Mouse (Mus musculus): ENCODE data around the gene Srp54c.
A peak's percentile ranks its signal among the peaks of the same experiment; 100 is the strongest.
"Not testable (repeated sequence)": the region's sequence is repeated elsewhere in the genome, so short reads cannot be mapped to it uniquely, and the experiment has no call there.

Gene Srp54c

GRCm38 (mm10) chr12:55229626-55230519 lies at the start of gene Srp54c:
Gene Srp54c (plus strand): TSS chr12:55230168.
- DNase-seq (ENCODE audit: low spot score in 2 of 2): not testable (repeated sequence)

- not testable (repeated sequence) for DNase-seq (ENCODE audit: low spot score in 2 of 2)
Measured at GRCm38 (mm10) chr12:55187686-55188085, 42.3 kb upstream of the Srp54c start.

- not testable (repeated sequence) for DNase-seq (ENCODE audit: low spot score in 2 of 2)
Measured at GRCm38 (mm10) chr12:55189127-55189526, 40.8 kb upstream of the Srp54c start.

- DNase-seq (ENCODE audit: low spot score in 2 of 2): not testable (repeated sequence)
Measured at GRCm38 (mm10) chr12:55199306-55199705, 30.7 kb upstream of the Srp54c start, which contains the start of gene 1700047I17Rik2. Gene 1700047I17Rik2 (plus strand): TSS chr12:55199592.

GRCm38 (mm10) chr12:55199799-55200198 lies 30.2 kb upstream of the Srp54c start:
- not testable (repeated sequence) for DNase-seq (ENCODE audit: low spot score in 2 of 2)

- not testable (repeated sequence) for DNase-seq (ENCODE audit: low spot score in 2 of 2)
Measured at GRCm38 (mm10) chr12:55212944-55213343, 17.0 kb upstream of the Srp54c start.

GRCm38 (mm10) chr12:55230520-55230861 lies 523 bp downstream of the Srp54c start:
- not testable (repeated sequence) for DNase-seq (ENCODE audit: low spot score in 2 of 2)

- DNase-seq (ENCODE audit: low spot score in 2 of 2): not testable (repeated sequence)
Measured at GRCm38 (mm10) chr12:55242243-55242642, 12.3 kb downstream of the Srp54c start.

GRCm38 (mm10) chr12:55261950-55262349 lies 32.0 kb downstream of the Srp54c start:
- not testable (repeated sequence) for DNase-seq (ENCODE audit: low spot score in 2 of 2)

GRCm38 (mm10) chr12:55263385-55263784 lies 33.4 kb downstream of the Srp54c start:
- DNase-seq (ENCODE audit: low spot score in 2 of 2): not testable (repeated sequence)

GRCm38 (mm10) chr12:55272243-55272642 lies 42.3 kb downstream of the Srp54c start:
- no peak for DNase-seq (ENCODE audit: low spot score in 2 of 2)

- not testable (repeated sequence) for DNase-seq (ENCODE audit: low spot score in 2 of 2)
Measured at GRCm38 (mm10) chr12:55277583-55277982, 47.6 kb downstream of the Srp54c start.

- no peak for DNase-seq (ENCODE audit: low spot score in 2 of 2)
Measured at GRCm38 (mm10) chr12:55298112-55298511, 68.1 kb downstream of the Srp54c start.

GRCm38 (mm10) chr12:55299336-55299735 lies 69.4 kb downstream of the Srp54c start, which contains the start of gene 1110008L16Rik:
Gene 1110008L16Rik (plus strand): TSS chr12:55299577.
- DNase-seq (ENCODE audit: low spot score in 2 of 2): no peak

- no peak for DNase-seq (ENCODE audit: low spot score in 2 of 2)
Measured at GRCm38 (mm10) chr12:55300820-55301351, 70.9 kb downstream of the Srp54c start.

- no peak for DNase-seq (ENCODE audit: low spot score in 2 of 2)
Measured at GRCm38 (mm10) chr12:55301472-55302300, 71.7 kb downstream of the Srp54c start.

GRCm38 (mm10) chr12:55302485-55303441 lies 72.8 kb downstream of the Srp54c start, which contains the start of gene Ppp2r3c:
Gene Ppp2r3c (minus strand): TSS chr12:55302998.
- DNase-seq (ENCODE audit: low spot score in 2 of 2): peak; percentile 76 to 83

GRCm38 (mm10) chr12:55306371-55306770 lies 76.4 kb downstream of the Srp54c start:
- DNase-seq (ENCODE audit: low spot score in 2 of 2): no peak

GRCm38 (mm10) chr12:55307566-55307965 lies 77.6 kb downstream of the Srp54c start:
- no peak for DNase-seq (ENCODE audit: low spot score in 2 of 2)

GRCm38 (mm10) chr12:55308731-55309130 lies 78.8 kb downstream of the Srp54c start:
- no peak for DNase-seq (ENCODE audit: low spot score in 2 of 2)

- no peak for DNase-seq (ENCODE audit: low spot score in 2 of 2)
Measured at GRCm38 (mm10) chr12:55309501-55309900, 79.5 kb downstream of the Srp54c start.
